Mouse (Mus musculus): ENCODE measurements around the gene Slc35c1.
A peak's percentile ranks its signal among the peaks of the same experiment; 100 is the strongest.

Gene Slc35c1

GRCm38 (mm10) chr2:92493656-92494390 lies 33.5 kb upstream of the Slc35c1 start:
- H3K36me3 ChIP-seq (ENCODE audit: insufficient read depth, low read length) = no peaks in the 10 kb centered on the region
- peaks cover 37% of the 10 kb centered on the region for H3K27me3 ChIP-seq (ENCODE audit: insufficient read depth, low read length)
- H3K4me3 ChIP-seq (replicated peaks; ENCODE audit: low read length) = no peak overlapping the region
- TF ChIP-seq CTCF (conservative IDR thresholded peaks at IDR 0.05; ENCODE audit: low read length) (no peak), POU5F1 (IDR thresholded peaks at IDR 0.05; ENCODE audit: borderline replicate concordance, low read length) (no peak), NANOG (IDR thresholded peaks at IDR 0.05; ENCODE audit: borderline replicate concordance, low read length) (no peak)
- H3K4me1 ChIP-seq (replicated peaks; ENCODE audit: low read depth, low read length) = peaks cover 20% of the 10 kb centered on the region
- no peaks in the 10 kb centered on the region for H3K9me3 ChIP-seq (ENCODE audit: low read length)

- Histone ChIP-seq H3K9me3 (ENCODE audit: low read length) (no peaks in the 10 kb centered on the region), H3K4me1 (replicated peaks; ENCODE audit: low read depth, low read length) (peaks cover 19% of the 10 kb centered on the region), H3K4me3 (replicated peaks; ENCODE audit: low read length) (no peak overlapping the region), H3K36me3 (ENCODE audit: insufficient read depth, low read length) (no peaks in the 10 kb centered on the region), H3K27me3 (ENCODE audit: insufficient read depth, low read length) (peaks cover 44% of the 10 kb centered on the region)
- no peak for TF ChIP-seq POU5F1 (IDR thresholded peaks at IDR 0.05; ENCODE audit: borderline replicate concordance, low read length)
- no peak for TF ChIP-seq CTCF (conservative IDR thresholded peaks at IDR 0.05; ENCODE audit: low read length)
- no peak for TF ChIP-seq NANOG (IDR thresholded peaks at IDR 0.05; ENCODE audit: borderline replicate concordance, low read length)
These were observed 31.7 kb upstream of the Slc35c1 start for GRCm38 (mm10) chr2:92491950-92492501.

- no peak for TF ChIP-seq NANOG (IDR thresholded peaks at IDR 0.05; ENCODE audit: borderline replicate concordance, low read length)
- TF ChIP-seq CTCF (conservative IDR thresholded peaks at IDR 0.05; ENCODE audit: low read length) = no peak
- TF ChIP-seq POU5F1 (IDR thresholded peaks at IDR 0.05; ENCODE audit: borderline replicate concordance, low read length) = no peak
- Histone ChIP-seq H3K36me3 (ENCODE audit: insufficient read depth, low read length) (no peaks in the 10 kb centered on the region), H3K9me3 (ENCODE audit: low read length) (no peaks in the 10 kb centered on the region), H3K4me1 (replicated peaks; ENCODE audit: low read depth, low read length) (peaks cover 12% of the 10 kb centered on the region), H3K27me3 (ENCODE audit: insufficient read depth, low read length) (peaks cover 50% of the 10 kb centered on the region), H3K4me3 (replicated peaks; ENCODE audit: low read length) (no peak overlapping the region)
These were observed 30.2 kb upstream of the Slc35c1 start for GRCm38 (mm10) chr2:92490541-92490940.

- no peaks in the 10 kb centered on the region for H3K36me3 ChIP-seq (ENCODE audit: insufficient read depth, low read length)
- H3K27me3 ChIP-seq (ENCODE audit: insufficient read depth, low read length) = peaks cover 56% of the 10 kb centered on the region
- peaks cover 19% of the 10 kb centered on the region for H3K4me1 ChIP-seq (replicated peaks; ENCODE audit: low read depth, low read length)
- no peak for TF ChIP-seq POU5F1 (IDR thresholded peaks at IDR 0.05; ENCODE audit: borderline replicate concordance, low read length)
- TF ChIP-seq CTCF (conservative IDR thresholded peaks at IDR 0.05; ENCODE audit: low read length) = no peak
- TF ChIP-seq NANOG (IDR thresholded peaks at IDR 0.05; ENCODE audit: borderline replicate concordance, low read length) = no peak
- no peak overlapping the region for H3K4me3 ChIP-seq (replicated peaks; ENCODE audit: low read length)
- H3K9me3 ChIP-seq (ENCODE audit: low read length) = no peaks in the 10 kb centered on the region
These were observed 27.5 kb upstream of the Slc35c1 start for GRCm38 (mm10) chr2:92487791-92488190.

- Histone ChIP-seq H3K9me3 (ENCODE audit: low read length) (no peaks in the 10 kb centered on the region), H3K4me1 (replicated peaks; ENCODE audit: low read depth, low read length) (peaks cover 19% of the 10 kb centered on the region), H3K27me3 (ENCODE audit: insufficient read depth, low read length) (peaks cover 60% of the 10 kb centered on the region), H3K4me3 (replicated peaks; ENCODE audit: low read length) (no peak overlapping the region), H3K36me3 (ENCODE audit: insufficient read depth, low read length) (no peaks in the 10 kb centered on the region)
- TF ChIP-seq POU5F1 (IDR thresholded peaks at IDR 0.05; ENCODE audit: borderline replicate concordance, low read length) (no peak), NANOG (IDR thresholded peaks at IDR 0.05; ENCODE audit: borderline replicate concordance, low read length) (no peak), CTCF (conservative IDR thresholded peaks at IDR 0.05; ENCODE audit: low read length) (no peak)
These were observed 26.6 kb upstream of the Slc35c1 start for GRCm38 (mm10) chr2:92486911-92487310.

- TF ChIP-seq CTCF (conservative IDR thresholded peaks at IDR 0.05; ENCODE audit: low read length) (peak; percentile 100), POU5F1 (IDR thresholded peaks at IDR 0.05; ENCODE audit: borderline replicate concordance, low read length) (no peak)
- Histone ChIP-seq H3K36me3 (ENCODE audit: insufficient read depth, low read length) (no peaks in the 10 kb centered on the region), H3K4me1 (replicated peaks; ENCODE audit: low read depth, low read length) (peaks cover 19% of the 10 kb centered on the region), H3K9me3 (ENCODE audit: low read length) (no peaks in the 10 kb centered on the region), H3K4me3 (replicated peaks; ENCODE audit: low read length) (no peak overlapping the region), H3K27me3 (ENCODE audit: insufficient read depth, low read length) (peaks cover 63% of the 10 kb centered on the region)
These were observed 26.1 kb upstream of the Slc35c1 start for GRCm38 (mm10) chr2:92486403-92486802.

- Histone ChIP-seq H3K9me3 (ENCODE audit: low read length) (no peaks in the 10 kb centered on the region), H3K4me3 (replicated peaks; ENCODE audit: low read length) (no peak overlapping the region), H3K4me1 (replicated peaks; ENCODE audit: low read depth, low read length) (peaks cover 19% of the 10 kb centered on the region), H3K36me3 (ENCODE audit: insufficient read depth, low read length) (no peaks in the 10 kb centered on the region), H3K27me3 (ENCODE audit: insufficient read depth, low read length) (peaks cover 63% of the 10 kb centered on the region)
- TF ChIP-seq NANOG (IDR thresholded peaks at IDR 0.05; ENCODE audit: borderline replicate concordance, low read length) (no peak), CTCF (conservative IDR thresholded peaks at IDR 0.05; ENCODE audit: low read length) (peak; percentile 53), POU5F1 (IDR thresholded peaks at IDR 0.05; ENCODE audit: borderline replicate concordance, low read length) (no peak)
These were observed 25.4 kb upstream of the Slc35c1 start for GRCm38 (mm10) chr2:92485640-92486295.

GRCm38 (mm10) chr2:92484256-92485025 lies 24.1 kb upstream of the Slc35c1 start:
- peaks cover 63% of the 10 kb centered on the region for H3K27me3 ChIP-seq (ENCODE audit: insufficient read depth, low read length)
- TF ChIP-seq CTCF (conservative IDR thresholded peaks at IDR 0.05; ENCODE audit: low read length) (no peak), NANOG (IDR thresholded peaks at IDR 0.05; ENCODE audit: borderline replicate concordance, low read length) (no peak), POU5F1 (IDR thresholded peaks at IDR 0.05; ENCODE audit: borderline replicate concordance, low read length) (no peak)
- no peaks in the 10 kb centered on the region for H3K9me3 ChIP-seq (ENCODE audit: low read length)
- peaks cover 19% of the 10 kb centered on the region for H3K4me1 ChIP-seq (replicated peaks; ENCODE audit: low read depth, low read length)
- H3K36me3 ChIP-seq (ENCODE audit: insufficient read depth, low read length) = no peaks in the 10 kb centered on the region
- H3K4me3 ChIP-seq (replicated peaks; ENCODE audit: low read length) = no peak overlapping the region

All from E14TG2a.4 (cell line).